Mouse (Mus musculus): Measurements from ENCODE around the gene Nudt17.

GRCm38 (mm10) chr3:96696198-96696765 lies 12.1 kb downstream of the Nudt17 start, which contains the start of gene Pias3:
- no peak for TF ChIP-seq GATA1 (IDR thresholded peaks at IDR 0.05; ENCODE audit: low read length)
- no peak for TF ChIP-seq TAL1 (IDR thresholded peaks at IDR 0.05; ENCODE audit: low read length)
